Mouse (Mus musculus) c-Kit-negative CD71-positive TER-119-positive erythroid progenitor cells, embryonic 14.5 days (primary cell): ENCODE measurements around the gene Tmem120b.

Experiments
- DNase-seq: peaks from one replicate; pipeline ENCODE4 v3.0.0-alpha.2; 2013; ENCODE audit warnings: low read depth, low spot score

Tmem120b gene

DNA sequence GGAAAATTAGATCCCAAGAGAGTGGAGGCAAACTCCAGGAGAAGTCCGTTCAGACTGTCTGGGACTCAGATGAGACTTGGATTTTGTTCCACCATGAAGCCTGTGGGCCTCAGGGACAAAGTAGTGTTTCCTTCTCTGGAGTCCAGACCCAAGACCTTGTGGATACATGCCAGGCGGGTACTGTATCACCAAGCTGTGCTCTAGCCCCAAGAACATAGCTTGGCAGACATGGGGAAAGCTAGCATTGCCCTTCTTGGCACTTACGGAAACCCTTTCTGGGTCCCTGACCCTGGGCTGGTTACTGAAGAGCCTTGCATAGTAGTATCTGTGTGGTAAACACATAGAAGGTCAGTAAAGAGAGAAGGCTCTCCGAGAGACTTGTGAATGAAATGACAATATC, 91.2 kb downstream of the Tmem120b start:
- DNase-seq: no peak

DNA sequence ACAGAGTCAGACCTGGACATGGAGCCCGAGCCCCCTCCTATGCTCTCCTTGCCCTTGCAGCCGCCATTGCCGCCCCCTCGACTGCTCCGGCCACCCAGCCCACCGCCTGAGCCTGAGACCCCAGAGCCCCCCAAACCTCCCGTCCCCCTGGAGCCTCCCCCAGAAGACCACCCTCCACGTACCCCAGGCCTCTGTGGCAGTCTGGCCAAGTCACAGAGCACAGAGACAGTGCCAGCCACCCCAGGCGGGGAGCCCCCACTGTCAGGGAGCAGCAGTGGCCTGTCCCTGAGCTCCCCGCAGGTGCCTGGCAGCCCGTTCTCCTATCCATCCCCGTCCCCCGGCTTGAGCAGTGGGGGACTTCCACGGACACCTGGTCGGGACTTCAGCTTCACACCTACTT, 91.7 kb downstream of the Tmem120b start:
- DNase-seq: no peak

DNA sequence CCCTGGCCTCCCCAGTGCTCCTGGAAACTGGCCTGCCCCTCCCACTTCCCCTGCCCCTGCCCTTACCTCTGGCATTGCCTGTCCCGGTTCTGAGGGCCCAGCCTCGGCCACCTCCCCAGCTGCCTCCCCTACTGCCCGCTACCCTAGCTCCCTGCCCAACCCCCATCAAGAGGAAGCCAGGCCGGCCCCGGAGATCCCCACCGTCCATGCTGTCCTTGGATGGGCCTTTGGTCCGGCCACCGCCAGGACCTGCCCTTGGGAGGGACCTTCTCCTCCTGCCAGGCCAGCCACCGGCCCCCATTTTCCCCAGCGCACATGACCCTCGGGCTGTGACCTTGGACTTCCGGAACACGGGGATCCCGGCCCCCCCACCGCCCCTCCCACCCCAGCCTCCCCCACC, 92.1 kb downstream of the Tmem120b start:
- no peak for DNase-seq

DNA sequence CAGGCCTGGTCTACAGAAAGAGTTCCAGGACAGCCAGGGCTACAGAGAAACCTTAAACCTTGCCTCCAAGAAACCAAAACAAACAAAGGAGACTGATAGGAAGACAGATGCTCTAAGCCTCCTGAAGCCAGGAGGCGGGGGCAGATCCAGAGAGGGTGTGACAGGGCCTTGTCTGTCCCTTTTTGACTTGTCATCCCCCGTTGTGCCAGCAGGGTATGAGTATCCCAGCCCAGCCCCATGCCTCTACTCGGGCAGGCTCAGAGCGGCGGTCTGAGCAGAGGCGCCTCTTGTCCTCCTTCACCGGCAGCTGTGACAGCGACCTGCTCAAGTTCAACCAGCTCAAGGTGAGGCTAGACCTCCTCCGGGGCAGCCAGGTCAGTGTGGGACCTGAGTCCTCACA, 94.7 kb downstream of the Tmem120b start:
- DNase-seq: no peak

DNA sequence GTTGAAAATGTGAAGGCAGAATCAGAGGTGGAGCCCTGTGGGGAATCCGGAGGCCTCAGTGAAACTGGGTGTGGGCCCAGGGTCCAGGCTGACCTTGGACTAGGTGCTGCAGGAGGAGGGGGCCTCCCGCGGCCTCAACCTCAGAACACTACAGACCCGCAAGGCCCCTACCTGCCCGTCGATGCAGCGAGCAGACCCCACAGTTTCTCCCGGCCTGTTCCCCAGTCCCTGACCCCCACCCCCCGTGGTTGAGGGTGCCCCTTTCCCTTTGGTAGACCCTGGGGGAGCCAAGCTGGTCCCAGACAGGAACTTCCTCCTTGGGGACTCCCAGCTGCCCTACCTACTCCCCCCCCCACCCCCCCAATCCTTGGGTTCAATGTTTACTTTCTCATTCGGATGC, 98.2 kb downstream of the Tmem120b start:
- no peak for DNase-seq
